Mouse (Mus musculus): ENCODE results near the gene Hsf2bp.

Gene Hsf2bp

DNA sequence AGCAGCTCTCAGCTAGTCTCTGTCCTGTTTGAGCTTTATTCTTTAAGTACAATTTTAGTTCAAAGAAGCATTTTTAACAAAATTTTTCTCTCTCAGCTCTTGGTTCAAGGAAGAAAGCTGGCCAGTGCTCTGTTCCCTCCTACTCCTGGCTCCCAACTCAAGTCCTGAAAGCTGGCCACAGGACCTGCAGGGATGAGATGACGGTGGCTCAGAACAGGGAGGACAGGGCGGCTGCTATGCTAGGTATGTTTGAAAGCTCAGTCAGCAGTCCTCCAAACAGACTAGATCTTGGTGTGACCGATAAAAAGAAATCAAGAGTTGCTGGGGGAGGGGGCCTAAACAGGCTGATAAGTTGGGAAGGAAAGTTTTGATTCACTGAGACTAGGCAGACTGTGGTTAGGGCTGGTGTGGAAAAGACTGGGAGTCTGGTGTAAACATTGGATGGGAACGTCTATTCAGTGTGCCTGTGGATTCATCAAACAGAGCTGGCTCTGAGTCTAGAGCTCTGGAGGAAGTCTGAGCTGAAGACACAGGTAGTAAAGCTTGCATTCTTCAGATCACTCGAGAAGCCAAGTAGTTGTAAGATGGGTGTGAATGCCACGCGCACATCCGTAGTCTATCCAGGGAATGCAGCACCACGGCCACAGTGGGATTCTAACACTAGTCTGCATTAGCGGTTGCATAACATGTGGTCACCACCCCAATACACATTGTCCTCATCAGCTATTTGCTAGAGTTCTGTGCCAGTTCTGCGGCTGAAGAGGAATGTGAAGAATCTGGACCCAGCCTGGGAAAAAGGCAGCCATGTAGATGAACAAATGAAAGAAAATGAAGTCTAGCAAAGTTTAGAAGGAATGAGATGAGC, 53.6 kb downstream of the Hsf2bp start:
- no peak for DNase-seq (ENCODE audit: low spot score in 2 of 2)

- no peak for DNase-seq (ENCODE audit: low spot score in 2 of 2)
Observed at GRCm38 (mm10) chr17:31979888-31980287, 56.3 kb downstream of the Hsf2bp start.

- no peak for DNase-seq (ENCODE audit: low spot score in 2 of 2)
Observed at GRCm38 (mm10) chr17:31977131-31977530, 59.0 kb downstream of the Hsf2bp start.

- DNase-seq (ENCODE audit: low spot score in 2 of 2): no peak
Observed at GRCm38 (mm10) chr17:31976501-31976900, 59.6 kb downstream of the Hsf2bp start.

- DNase-seq (ENCODE audit: low spot score in 2 of 2): no peak
Observed at GRCm38 (mm10) chr17:31974694-31975093, 61.5 kb downstream of the Hsf2bp start.

DNA sequence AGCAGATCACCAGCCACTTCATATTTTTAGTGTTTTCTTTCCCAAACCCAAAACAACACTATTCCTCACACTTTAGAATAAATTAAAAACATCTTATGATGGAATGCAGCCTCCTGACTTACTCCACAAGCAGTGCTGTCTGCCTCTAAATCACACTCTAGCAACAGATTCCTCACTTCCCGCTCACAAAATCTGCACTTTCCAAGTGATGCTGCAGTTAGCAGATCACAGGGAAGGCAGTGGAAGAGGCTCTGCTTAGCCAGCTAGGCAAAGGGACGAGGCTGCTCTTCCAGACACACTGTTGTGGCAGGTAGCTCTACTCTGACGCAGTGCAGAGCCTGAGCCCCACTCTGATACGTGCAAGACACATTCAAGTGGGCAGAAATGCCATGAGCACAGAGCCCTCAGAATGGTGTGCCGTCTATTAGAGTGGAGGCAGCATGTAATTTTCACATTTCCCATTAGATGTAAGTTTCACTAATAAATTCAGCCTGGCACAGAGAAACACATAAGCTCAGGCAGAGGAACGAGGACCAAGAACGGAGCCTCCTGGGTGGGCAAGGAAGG, 62.4 kb downstream of the Hsf2bp start:
- no peak for DNase-seq (ENCODE audit: low spot score in 2 of 2)

- DNase-seq (ENCODE audit: low spot score in 2 of 2): no peak
Observed at GRCm38 (mm10) chr17:31970890-31971289, 65.3 kb downstream of the Hsf2bp start.

DNA sequence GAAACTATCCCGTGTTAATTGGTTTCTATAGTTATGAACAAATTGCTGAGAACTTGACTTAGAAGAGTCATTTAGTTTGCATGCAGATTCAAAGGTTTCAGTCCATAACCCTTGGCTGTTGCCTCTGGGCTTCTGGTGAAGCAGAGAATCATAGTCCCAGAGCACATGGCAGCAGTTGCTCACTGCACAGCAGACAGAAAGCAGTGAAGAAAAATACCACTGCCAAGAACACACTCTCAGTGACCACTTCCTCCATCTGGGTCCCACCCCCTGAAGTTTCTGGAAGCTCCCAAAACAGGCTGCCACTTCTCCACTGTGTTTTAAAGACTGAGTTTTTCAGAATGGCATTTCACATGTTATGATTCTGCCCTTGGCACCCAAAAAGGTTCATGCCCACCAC, 67.3 kb downstream of the Hsf2bp start:
- no peak for DNase-seq (ENCODE audit: low spot score in 2 of 2)

DNA sequence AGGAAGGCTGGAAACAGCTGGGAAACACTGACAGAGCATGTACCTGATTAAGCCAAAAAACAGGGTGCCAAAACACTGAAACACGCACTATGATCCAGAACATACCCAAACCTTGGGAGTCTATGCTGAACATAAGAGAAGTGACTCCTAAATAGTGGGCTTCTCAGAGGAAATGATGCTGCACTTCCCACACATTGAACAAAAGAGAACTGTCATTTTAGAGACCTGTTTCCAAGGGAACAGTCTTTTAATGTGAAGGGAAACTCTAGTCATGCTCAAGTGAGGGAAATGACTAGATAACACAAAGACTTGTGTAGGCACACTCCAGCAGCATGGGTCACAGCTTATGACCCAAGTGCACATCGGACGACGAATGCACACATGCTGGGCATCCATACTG, 68.8 kb downstream of the Hsf2bp start:
- DNase-seq (ENCODE audit: low spot score in 2 of 2): no peak

GRCm38 (mm10) chr17:31966566-31966965, 69.6 kb downstream of the Hsf2bp start:
- DNase-seq (ENCODE audit: low spot score in 2 of 2): no peak

DNA sequence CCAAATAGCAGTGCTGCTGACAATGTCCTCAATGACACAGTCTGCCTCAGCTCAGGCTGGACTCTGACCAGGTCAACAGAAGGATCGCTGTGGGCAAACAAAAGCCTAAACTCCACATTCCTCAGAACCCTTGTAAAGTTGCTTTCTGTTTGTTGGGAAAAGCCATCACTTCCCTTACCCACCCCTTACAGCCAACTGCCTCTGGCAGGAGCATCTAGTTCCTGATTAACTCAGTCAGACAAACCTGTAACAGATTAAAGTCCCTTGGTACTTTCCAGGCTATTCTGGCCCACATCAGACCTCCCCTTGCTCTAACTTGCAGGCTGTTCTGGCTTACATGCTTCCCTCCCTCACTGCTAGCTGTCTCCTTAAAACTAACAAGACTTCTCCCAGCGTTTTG, 70.5 kb downstream of the Hsf2bp start:
- DNase-seq (ENCODE audit: low spot score in 2 of 2): no peak

GRCm38 (mm10) chr17:31962930-31963329, 73.2 kb downstream of the Hsf2bp start:
- no peak for DNase-seq (ENCODE audit: low spot score in 2 of 2)

GRCm38 (mm10) chr17:31962281-31962680, 73.9 kb downstream of the Hsf2bp start:
- no peak for DNase-seq (ENCODE audit: low spot score in 2 of 2)

DNA sequence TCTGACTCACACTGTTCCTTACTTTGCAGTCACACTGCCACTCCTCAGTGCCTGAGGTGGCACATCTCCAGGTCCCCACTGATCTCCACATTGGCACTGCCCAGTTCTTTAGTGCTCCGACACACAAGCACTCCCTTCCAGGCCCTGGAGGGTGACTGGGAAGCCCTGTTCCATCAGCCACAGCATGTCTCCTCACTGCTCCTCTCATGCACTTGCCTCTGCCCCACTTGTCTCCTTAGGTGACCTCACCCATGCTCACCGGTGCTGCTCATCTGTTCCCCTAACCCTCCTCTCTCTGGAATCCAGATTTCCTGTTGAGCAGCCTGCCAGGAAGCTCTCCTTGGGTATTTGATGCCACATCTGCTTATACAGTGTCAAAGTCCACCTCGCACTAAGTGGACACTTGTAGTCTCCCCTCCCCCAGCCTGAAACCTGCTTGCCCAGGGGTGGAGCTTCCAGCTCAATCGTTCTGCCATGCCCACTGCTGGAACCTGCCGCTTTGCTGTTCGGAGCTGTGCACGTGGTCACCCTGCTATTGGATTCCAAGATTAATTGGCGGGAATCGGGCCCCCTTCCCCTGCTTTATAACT, 81.5 kb downstream of the Hsf2bp start:
- DNase-seq (ENCODE audit: low spot score in 2 of 2): no peak

- DNase-seq (ENCODE audit: low spot score in 2 of 2): no peak
Observed at GRCm38 (mm10) chr17:31949076-31949475, 87.1 kb downstream of the Hsf2bp start.

- no peak for DNase-seq (ENCODE audit: low spot score in 2 of 2)
Observed at GRCm38 (mm10) chr17:31946436-31946835, 89.7 kb downstream of the Hsf2bp start.

GRCm38 (mm10) chr17:31943881-31944539, 92.1 kb downstream of the Hsf2bp start:
- DNase-seq (ENCODE audit: low spot score in 2 of 2): no peak

- no peak for DNase-seq (ENCODE audit: low spot score in 2 of 2)
Observed at GRCm38 (mm10) chr17:31941616-31942015, 94.5 kb downstream of the Hsf2bp start.

- DNase-seq (ENCODE audit: low spot score in 2 of 2): no peak
Observed at GRCm38 (mm10) chr17:31940607-31941006, 95.5 kb downstream of the Hsf2bp start.

DNA sequence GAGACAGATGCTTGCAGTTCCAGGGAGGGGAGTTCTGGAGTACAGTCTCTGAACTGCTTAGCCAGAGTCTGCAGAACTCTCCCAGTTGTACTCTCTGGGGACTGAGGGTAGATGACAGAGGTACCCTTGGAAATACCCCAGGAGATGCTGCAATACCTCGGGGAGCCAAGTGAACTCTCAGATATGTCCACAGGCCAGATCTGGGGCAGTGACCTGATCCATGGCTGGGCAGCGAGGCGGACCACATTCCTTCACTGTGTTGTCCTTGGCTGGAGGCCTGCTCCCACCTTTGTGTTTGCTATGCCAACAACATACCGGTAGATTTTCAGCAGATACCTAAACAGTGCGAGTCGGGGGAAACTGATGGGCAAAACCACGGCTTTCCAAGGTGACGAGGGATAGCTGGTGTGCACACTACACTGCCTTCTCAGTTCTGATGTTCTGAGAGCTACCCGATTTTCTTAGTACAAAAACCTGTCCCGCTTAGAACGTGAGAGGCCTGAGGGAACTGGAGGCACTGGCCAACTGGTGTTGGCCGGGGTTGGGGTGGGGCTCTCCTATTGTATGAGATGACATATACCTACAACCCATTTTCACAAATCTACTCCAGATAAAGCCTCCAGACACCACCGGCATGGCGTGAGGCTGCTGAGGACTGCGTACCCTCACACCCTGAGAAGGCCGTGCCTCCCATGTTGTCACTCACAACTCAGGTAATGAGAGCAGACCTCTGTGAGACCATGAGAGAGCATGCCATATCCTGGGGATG, 96.7 kb downstream of the Hsf2bp start:
- DNase-seq (ENCODE audit: low spot score in 2 of 2): no peak

- DNase-seq (ENCODE audit: low spot score in 2 of 2): no peak
Observed at GRCm38 (mm10) chr17:31938539-31939260, 97.4 kb downstream of the Hsf2bp start.
